Mouse (Mus musculus): ENCODE measurements around the gene Abcc1. TPM values are rescaled to one million over a fixed set of nuclear protein-coding genes. Genes with fewer than 3 reads are reported as not detected.

Abcc1 gene
- polyA plus RNA-seq, 1 experiment = not detected

DNA sequence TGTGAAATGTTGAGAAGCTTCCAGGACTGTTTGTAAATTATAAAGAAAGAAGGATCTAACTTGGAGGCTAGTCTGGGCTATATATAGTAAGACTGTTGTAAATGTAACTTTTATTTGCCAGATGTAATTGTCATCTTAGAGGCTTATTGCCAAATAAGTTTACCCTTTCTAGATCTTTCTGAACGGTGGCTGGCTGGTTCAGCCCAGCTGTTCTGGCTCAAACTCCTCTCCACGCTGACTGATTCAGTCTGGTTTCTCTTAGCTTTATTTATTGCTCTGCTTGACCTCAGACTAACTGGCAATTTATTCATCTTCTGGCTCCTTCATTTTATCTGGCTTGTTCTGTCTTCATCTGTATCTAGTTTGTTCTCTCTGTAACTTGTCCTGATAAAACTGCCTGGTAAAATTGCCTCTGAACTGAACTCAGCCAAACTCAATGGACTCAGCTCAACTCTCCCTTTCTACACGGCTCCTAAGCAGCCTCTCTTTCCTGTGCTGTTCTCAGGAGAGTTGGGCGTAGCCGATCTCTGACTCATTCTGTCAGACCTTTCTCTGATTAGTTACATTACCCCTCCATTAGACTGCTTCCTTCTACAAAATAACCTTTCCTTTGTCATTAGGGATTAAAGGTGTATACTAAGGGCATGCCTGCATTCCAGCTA, 55.7 kb downstream of the Abcc1 start:
- Histone ChIP-seq H3K4me1 (ENCODE audit: control insufficient read depth, insufficient read depth, low read length) (no peaks in the 10 kb centered on the region), H3K4me3 (ENCODE audit: insufficient read depth, low read depth, low read length) (no peak overlapping the region), H3K27ac (ENCODE audit: insufficient read depth, low read depth, low read length) (no peak overlapping the region)
- no peak for TF ChIP-seq CTCF (IDR thresholded peaks at IDR 0.05; ENCODE audit: insufficient read depth, low read depth, low read length)
- no peak for TF ChIP-seq POLR2A (IDR thresholded peaks at IDR 0.05; ENCODE audit: insufficient read depth, low read depth, low read length)
- 56% methylated on average over 5 of the region's 5 CpGs for WGBS

DNA sequence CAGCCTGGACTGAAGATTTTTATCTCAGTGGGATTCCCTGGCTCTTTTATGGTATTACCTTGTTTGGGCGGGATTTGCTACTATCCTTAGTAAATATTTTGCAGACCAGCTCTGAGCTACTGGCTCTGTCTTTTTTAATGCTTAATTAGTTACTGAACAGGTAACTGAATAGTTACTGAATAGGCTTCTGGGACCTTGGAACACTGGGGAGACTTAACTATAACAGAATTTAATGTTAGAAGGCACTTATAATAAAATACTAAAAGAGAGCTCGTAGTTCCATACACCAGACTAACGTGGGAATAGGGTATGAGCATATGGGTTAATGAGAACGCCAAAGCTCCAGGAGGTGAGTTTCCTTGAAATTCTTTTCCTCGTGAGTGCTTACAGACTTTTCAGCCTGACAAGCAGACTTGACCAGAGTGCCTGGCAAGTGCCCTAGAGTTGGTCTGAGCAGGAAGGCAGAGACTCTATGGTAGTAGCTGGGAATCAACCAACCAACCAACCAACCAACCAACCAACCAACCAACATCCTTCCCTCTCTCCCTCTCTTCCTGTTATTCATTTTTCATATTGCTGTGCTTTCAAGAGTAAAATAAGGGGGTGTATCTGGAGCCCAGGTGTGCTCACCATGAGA, 59.3 kb downstream of the Abcc1 start:
- WGBS = 84% methylated on average over 5 of the region's 5 CpGs
- H3K27ac ChIP-seq (ENCODE audit: insufficient read depth, low read depth, low read length) = no peak overlapping the region
- H3K4me1 ChIP-seq (ENCODE audit: control insufficient read depth, insufficient read depth, low read length) = no peaks in the 10 kb centered on the region

DNA sequence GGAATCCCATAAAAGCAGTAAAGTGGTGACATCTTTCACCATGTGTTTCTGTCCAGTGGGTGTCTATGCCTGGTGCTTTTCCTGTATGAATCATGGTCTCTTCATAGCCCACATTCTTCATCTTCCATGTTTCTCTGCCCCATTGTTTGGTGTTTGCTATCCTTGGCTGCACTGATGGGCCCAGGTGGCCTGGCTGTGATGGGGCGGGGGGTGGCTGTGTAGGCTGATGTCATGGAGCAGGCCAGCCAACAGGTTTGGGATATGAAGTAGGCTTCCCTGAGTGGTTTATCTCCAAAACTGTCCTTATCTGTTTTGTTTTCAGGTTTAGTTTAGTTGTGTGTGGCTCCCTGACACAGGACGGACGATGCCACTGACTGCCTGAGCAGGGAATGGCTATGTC, 60.7 kb downstream of the Abcc1 start:
- Histone ChIP-seq H3K4me1 (ENCODE audit: control insufficient read depth, insufficient read depth, low read length) (no peaks in the 10 kb centered on the region), H3K27ac (ENCODE audit: insufficient read depth, low read depth, low read length) (no peak overlapping the region), H3K4me3 (ENCODE audit: insufficient read depth, low read depth, low read length) (no peak overlapping the region)
- TF ChIP-seq POLR2A (IDR thresholded peaks at IDR 0.05; ENCODE audit: insufficient read depth, low read depth, low read length) = no peak
- TF ChIP-seq CTCF (IDR thresholded peaks at IDR 0.05; ENCODE audit: insufficient read depth, low read depth, low read length) = no peak
- 97% methylated on average over 3 of the region's 3 CpGs for WGBS

More for the DNA sequence above, 59.3 kb downstream of the Abcc1 start:
- no peak overlapping the region for H3K4me3 ChIP-seq (ENCODE audit: insufficient read depth, low read depth, low read length)
- TF ChIP-seq CTCF (IDR thresholded peaks at IDR 0.05; ENCODE audit: insufficient read depth, low read depth, low read length) (no peak), POLR2A (IDR thresholded peaks at IDR 0.05; ENCODE audit: insufficient read depth, low read depth, low read length) (no peak)

DNA sequence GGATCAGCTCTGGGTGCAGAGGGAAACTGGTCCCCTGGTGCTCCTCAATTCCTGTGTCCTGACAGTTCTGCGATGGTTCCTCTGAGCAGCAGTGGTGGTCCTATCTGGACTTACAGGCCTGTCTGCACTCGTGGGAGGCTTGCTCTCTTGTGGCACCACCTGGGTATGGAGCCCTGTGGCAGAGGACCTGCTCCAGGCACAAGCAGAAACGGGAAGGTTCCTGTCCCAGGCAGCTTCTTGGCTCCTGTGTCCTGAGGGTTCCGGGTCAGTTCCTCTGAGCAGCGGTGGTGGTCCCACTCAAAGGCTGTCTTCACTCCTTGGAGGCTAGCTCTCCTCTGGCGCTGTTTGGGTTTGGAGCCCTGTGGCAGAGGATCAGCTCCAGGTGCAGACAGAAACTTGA, 68.0 kb downstream of the Abcc1 start:
- no peak overlapping the region for H3K4me3 ChIP-seq (ENCODE audit: insufficient read depth, low read depth, low read length)
- TF ChIP-seq POLR2A (IDR thresholded peaks at IDR 0.05; ENCODE audit: insufficient read depth, low read depth, low read length) = no peak
- TF ChIP-seq CTCF (IDR thresholded peaks at IDR 0.05; ENCODE audit: insufficient read depth, low read depth, low read length) = no peak
- 92% methylated on average over 6 of the region's 6 CpGs for WGBS
- H3K27ac ChIP-seq (ENCODE audit: insufficient read depth, low read depth, low read length) = no peak overlapping the region
- no peaks in the 10 kb centered on the region for H3K4me1 ChIP-seq (ENCODE audit: control insufficient read depth, insufficient read depth, low read length)

DNA sequence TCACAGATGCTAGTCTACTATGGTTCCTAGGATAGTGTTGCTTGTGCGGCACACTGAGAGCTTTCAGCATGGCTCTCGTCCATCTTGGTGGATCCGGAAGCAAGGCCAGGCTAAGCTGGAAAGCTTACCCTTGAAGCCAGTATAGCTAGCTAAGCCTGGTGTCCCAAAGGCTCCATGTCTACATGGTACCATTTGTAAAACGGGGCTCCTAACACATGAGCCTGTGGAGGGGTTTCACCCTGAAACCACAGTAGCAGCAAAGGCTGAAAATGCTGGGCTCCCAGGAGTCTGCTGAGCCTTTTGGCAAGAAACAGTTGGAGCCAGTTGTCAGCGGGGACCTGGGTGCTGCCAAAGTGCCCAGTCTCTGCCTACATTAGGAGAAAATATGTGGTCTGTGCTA, 71.6 kb downstream of the Abcc1 start:
- no peak for TF ChIP-seq CTCF (IDR thresholded peaks at IDR 0.05; ENCODE audit: insufficient read depth, low read depth, low read length)
- no peak for TF ChIP-seq POLR2A (IDR thresholded peaks at IDR 0.05; ENCODE audit: insufficient read depth, low read depth, low read length)
- WGBS = 91% methylated on average over 5 of the region's 5 CpGs
- no peak overlapping the region for H3K27ac ChIP-seq (ENCODE audit: insufficient read depth, low read depth, low read length)
- H3K4me3 ChIP-seq (ENCODE audit: insufficient read depth, low read depth, low read length) = no peak overlapping the region
- no peaks in the 10 kb centered on the region for H3K4me1 ChIP-seq (ENCODE audit: control insufficient read depth, insufficient read depth, low read length)

DNA sequence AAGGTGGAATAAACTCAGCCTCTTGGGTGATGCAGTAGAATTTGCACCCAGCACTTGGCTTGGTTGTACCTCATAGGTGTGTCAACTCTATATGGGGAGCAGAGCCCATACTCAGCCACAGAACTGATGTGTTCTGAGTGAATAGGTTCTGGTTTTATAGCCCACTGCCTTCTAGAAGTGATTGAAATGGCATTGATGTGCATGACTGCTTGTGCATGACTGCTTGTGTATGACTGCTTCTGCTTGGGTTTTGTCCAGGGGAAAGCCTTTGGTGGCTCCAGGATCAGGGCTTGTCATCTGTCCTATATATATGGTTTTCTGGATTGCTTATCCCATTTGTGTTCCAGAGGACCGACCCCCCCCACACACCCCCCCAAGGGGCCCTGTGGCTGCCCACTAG, 74.2 kb downstream of the Abcc1 start:
- H3K4me1 ChIP-seq (ENCODE audit: control insufficient read depth, insufficient read depth, low read length) = 0 out of 2 replicates have a peak, but pooled peaks cover 3% of the 10 kb centered on the region
- no peak overlapping the region for H3K27ac ChIP-seq (ENCODE audit: insufficient read depth, low read depth, low read length)
- no peak overlapping the region for H3K4me3 ChIP-seq (ENCODE audit: insufficient read depth, low read depth, low read length)
- 100% methylated on average over 1 of the region's 1 CpGs for WGBS
- no peak for TF ChIP-seq CTCF (IDR thresholded peaks at IDR 0.05; ENCODE audit: insufficient read depth, low read depth, low read length)

DNA sequence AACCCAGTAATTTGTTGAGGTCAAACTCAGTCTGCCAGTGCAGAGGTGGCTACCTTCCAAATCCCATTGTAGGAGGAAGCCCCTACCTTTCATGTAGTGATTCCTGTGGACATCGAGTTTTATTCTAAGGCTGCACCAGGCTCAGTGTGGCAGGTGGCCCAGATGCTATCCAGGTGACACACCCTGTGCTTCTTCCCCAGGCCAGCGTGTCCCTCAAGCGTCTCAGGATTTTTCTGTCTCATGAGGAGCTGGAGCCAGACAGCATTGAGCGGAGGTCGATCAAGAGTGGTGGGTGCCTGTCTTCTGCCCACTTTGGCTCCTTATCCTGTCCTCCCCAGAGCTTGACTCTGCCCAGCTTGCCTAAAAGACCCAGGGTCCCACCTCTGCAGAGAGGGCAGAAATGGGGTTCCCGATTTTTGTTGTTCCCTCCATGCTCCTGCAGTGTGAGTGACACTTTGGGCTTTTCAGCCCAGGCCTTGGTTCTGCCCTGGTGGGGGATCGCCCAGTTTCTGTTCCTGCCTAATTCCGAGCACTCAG, 76.2 kb downstream of the Abcc1 start:
- Histone ChIP-seq H3K4me3 (ENCODE audit: insufficient read depth, low read depth, low read length) (no peak overlapping the region), H3K4me1 (ENCODE audit: control insufficient read depth, insufficient read depth, low read length) (0 out of 2 replicates have a peak, but pooled peaks cover 3% of the 10 kb centered on the region), H3K27ac (ENCODE audit: insufficient read depth, low read depth, low read length) (no peak overlapping the region)
- TF ChIP-seq POLR2A (IDR thresholded peaks at IDR 0.05; ENCODE audit: insufficient read depth, low read depth, low read length) = no peak
- no peak for TF ChIP-seq CTCF (IDR thresholded peaks at IDR 0.05; ENCODE audit: insufficient read depth, low read depth, low read length)
- WGBS = 92% methylated on average over 8 of the region's 8 CpGs

DNA sequence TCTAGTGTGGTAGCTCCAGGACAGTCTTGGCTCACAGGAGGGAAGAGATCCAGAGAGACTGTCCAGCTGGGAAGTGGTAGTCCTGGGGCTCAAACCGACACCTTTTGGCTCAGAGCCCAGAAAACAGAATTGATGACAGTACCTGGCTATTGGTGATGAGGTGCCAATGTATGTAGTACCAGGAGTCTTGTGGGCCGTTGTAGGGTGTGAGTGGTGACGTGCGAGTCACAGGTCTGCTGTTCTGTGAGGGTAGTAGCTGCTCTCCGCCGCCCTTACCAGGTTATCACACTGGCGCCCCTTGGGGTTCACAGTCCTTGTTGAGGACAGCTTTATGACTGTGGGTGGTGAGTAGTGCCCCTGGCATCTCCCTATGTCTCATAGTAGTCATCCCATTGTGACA, 77.2 kb downstream of the Abcc1 start:
- WGBS = 92% methylated on average over 7 of the region's 7 CpGs
- no peak overlapping the region for H3K4me3 ChIP-seq (ENCODE audit: insufficient read depth, low read depth, low read length)
- H3K4me1 ChIP-seq (ENCODE audit: control insufficient read depth, insufficient read depth, low read length) = 0 out of 2 replicates have a peak, but pooled peaks cover 3% of the 10 kb centered on the region
- no peak for TF ChIP-seq CTCF (IDR thresholded peaks at IDR 0.05; ENCODE audit: insufficient read depth, low read depth, low read length)
- TF ChIP-seq POLR2A (IDR thresholded peaks at IDR 0.05; ENCODE audit: insufficient read depth, low read depth, low read length) = no peak
- no peak overlapping the region for H3K27ac ChIP-seq (ENCODE audit: insufficient read depth, low read depth, low read length)

DNA sequence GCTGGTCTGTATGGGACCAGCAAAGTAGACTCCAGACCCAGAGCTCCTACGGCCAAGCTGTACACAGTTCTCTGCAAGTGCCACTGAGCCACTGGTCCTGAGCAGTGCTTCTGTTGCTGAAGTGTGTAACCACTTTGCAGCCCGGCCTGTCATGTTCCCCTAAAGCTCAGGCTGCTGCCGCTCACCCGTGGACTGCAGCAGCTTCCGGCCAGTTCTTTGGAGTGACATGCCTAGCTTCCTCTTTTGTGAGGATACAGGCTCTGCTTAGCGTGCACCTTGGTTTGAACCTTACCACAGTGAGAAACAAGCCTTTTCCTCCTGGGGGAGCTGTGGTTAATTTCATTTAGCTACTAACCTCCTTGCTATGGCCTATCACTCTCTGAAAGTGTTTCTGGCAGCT, 77.7 kb downstream of the Abcc1 start:
- no peak overlapping the region for H3K4me3 ChIP-seq (ENCODE audit: insufficient read depth, low read depth, low read length)
- TF ChIP-seq CTCF (IDR thresholded peaks at IDR 0.05; ENCODE audit: insufficient read depth, low read depth, low read length) = no peak
- TF ChIP-seq POLR2A (IDR thresholded peaks at IDR 0.05; ENCODE audit: insufficient read depth, low read depth, low read length) = no peak

More for the DNA sequence above, 77.7 kb downstream of the Abcc1 start:
- H3K27ac ChIP-seq (ENCODE audit: insufficient read depth, low read depth, low read length) = no peak overlapping the region
- H3K4me1 ChIP-seq (ENCODE audit: control insufficient read depth, insufficient read depth, low read length) = 0 out of 2 replicates have a peak, but pooled peaks cover 3% of the 10 kb centered on the region
- WGBS = 87% methylated on average over 6 of the region's 6 CpGs
